In the genomic region with DNA sequence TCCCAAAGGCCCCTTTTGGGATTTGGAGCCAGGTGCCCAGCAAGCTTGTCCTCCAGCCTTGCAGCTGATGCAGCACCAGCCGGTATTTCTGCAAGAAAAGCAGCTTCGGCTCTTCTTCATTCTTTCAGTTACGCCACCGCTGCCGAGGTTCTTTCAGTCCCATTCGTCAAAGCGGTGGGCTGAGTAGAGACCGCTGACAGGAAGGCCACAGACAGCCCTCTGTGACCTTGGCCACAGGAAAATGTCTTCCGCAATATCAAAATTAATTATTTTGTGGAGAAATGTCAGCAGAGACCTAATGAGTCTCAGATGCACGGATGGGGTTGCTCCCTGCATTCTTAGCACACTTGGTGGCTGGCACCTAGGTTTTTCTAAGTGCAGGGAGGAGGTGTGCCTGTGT, we compare ENCODE assay signal across 25 mouse cellular contexts. TPM values are rescaled to one million over a fixed set of nuclear protein-coding genes. Genes with fewer than 3 reads are reported as not detected.
DNase-seq lines count a peak whose midpoint lies in the region; ATAC-seq lines count a peak whose summit lies in the region.
"Had no signal": no experiment of that assay in that cellular context is flagged by ENCODE, and none has a peak within 500 bp of the region (broad histone marks: within the 10 kb centered on the region; RNA-seq: fewer than 3 reads in every experiment).

No protein-coding gene starts in this region.

- 81% methylated on average over 10 of the region's 10 CpGs for WGBS in hindbrain, embryonic 16.5 days

- H3K36me3 ChIP-seq in hindbrain, embryonic 16.5 days (ENCODE audit: control insufficient read depth, insufficient read depth, low read length): no peaks in the 10 kb centered on the region
- H3K36me3 ChIP-seq: embryonic facial prominence, embryonic 13.5 days; embryonic facial prominence, embryonic 15.5 days; forebrain, embryonic 10.5 days; forebrain, embryonic 12.5 days had no signal

- H3K27ac ChIP-seq in hindbrain, embryonic 16.5 days (ENCODE audit: low read depth, low read length): no peak overlapping the region
- H3K27ac ChIP-seq: embryonic facial prominence, embryonic 13.5 days; embryonic facial prominence, embryonic 15.5 days; forebrain, embryonic 10.5 days; forebrain, embryonic 12.5 days had no signal

- no peaks in the 10 kb centered on the region for H3K9me3 ChIP-seq in hindbrain, embryonic 16.5 days (ENCODE audit: control insufficient read depth, low read length)
- H3K9me3 ChIP-seq: embryonic facial prominence, embryonic 13.5 days; embryonic facial prominence, embryonic 15.5 days; forebrain, embryonic 10.5 days; forebrain, embryonic 12.5 days had no signal

- no peak overlapping the region for H3K4me2 ChIP-seq in hindbrain, embryonic 16.5 days (ENCODE audit: low read length)
- H3K4me2 ChIP-seq: embryonic facial prominence, embryonic 13.5 days; embryonic facial prominence, embryonic 15.5 days; forebrain, embryonic 12.5 days had no signal

- no peaks in the 10 kb centered on the region for H3K27me3 ChIP-seq in hindbrain, embryonic 16.5 days (replicated peaks; ENCODE audit: control insufficient read depth, insufficient read depth, low read length)
- H3K27me3 ChIP-seq: embryonic facial prominence, embryonic 13.5 days; embryonic facial prominence, embryonic 15.5 days; forebrain, embryonic 12.5 days had no signal

- DNase-seq in adrenal gland, adult 2 months: peak; percentile 59
- no peak for DNase-seq in adrenal gland, postnatal 4 days (ENCODE audit: low spot score in 2 of 2)
- peak; percentile 57 for DNase-seq in adrenal gland, adult 8-10 months
- DNase-seq in adrenal gland, postnatal 10 days: peak; percentile 40
- peak; percentile 35 to 64 for DNase-seq in adrenal gland, postnatal 36 days
- DNase-seq in heart, adult 9 months (ENCODE audit: low spot score in 2 of 2): no peak
- DNase-seq: cerebellum, adult 11 months; cerebellum, adult 18-20 months; cerebellum, adult 8-10 months; cerebellum, adult 9-11 months; cerebellum, postnatal 14 days; cerebellum, postnatal 36 days; embryo, embryonic 11 days had no signal

- no peaks in the 10 kb centered on the region for H3K4me1 ChIP-seq in hindbrain, embryonic 16.5 days (ENCODE audit: control insufficient read depth, insufficient read depth, low read depth, low read length)
- H3K4me1 ChIP-seq: embryonic facial prominence, embryonic 13.5 days; embryonic facial prominence, embryonic 15.5 days; forebrain, embryonic 10.5 days; forebrain, embryonic 12.5 days had no signal

- no peak overlapping the region for H3K4me3 ChIP-seq in hindbrain, embryonic 16.5 days (ENCODE audit: low read length)
- H3K4me3 ChIP-seq: embryonic facial prominence, embryonic 13.5 days; embryonic facial prominence, embryonic 15.5 days; erythroblast, embryonic 14.5 days; forebrain, embryonic 10.5 days; forebrain, embryonic 12.5 days had no signal

- no peak for ATAC-seq in hindbrain, embryonic 16.5 days
- ATAC-seq: forebrain, embryonic 14.5 days; forebrain, embryonic 16.5 days had no signal

- no peak overlapping the region for H3K9ac ChIP-seq in hindbrain, embryonic 16.5 days (ENCODE audit: low read depth, low read length)
- H3K9ac ChIP-seq: embryonic facial prominence, embryonic 13.5 days; embryonic facial prominence, embryonic 15.5 days; forebrain, embryonic 12.5 days had no signal

RNA-seq across cellular contexts. Expression of a gene that starts 38.8 kb away (rescaled TPM):
- under 1 TPM; 0.09 to 0.28 TPM for total RNA-seq in adrenal gland, adult 2 months (2021)
- polyA plus RNA-seq in adrenal gland, adult 2 months (2012; rRNA removed): 0.25 and 0.31 TPM in 2 replicates
- under 1 TPM; 0.45 to 0.65 TPM for total RNA-seq in adrenal gland, postnatal 4 days (2021)
- total RNA-seq in adrenal gland, adult 8-10 months (2022): under 1 TPM in 2 of 4 experiments, not detected in 2; 0.07 to 0.09 TPM
- total RNA-seq in adrenal gland, postnatal 10 days (2021): under 1 TPM; 0.27 to 0.36 TPM
- under 1 TPM in 1 of 2 experiments, not detected in 1; 0.10 TPM for total RNA-seq in adrenal gland, postnatal 36 days (2021)
- polyA plus RNA-seq in hindbrain, embryonic 16.5 days (2015; fragmentation: Nextera tagmentation; extraction: Ambion mirVana): not detected in 2 replicates
- total RNA-seq: common myeloid progenitor, adult 5-6 weeks; MEL had no signal
- polyA plus RNA-seq: C2C12; embryonic facial prominence, embryonic 13.5 days; embryonic facial prominence, embryonic 15.5 days; erythroblast, embryonic 14.5 days; forebrain, embryonic 10.5 days; forebrain, embryonic 12.5 days; forebrain, embryonic 14.5 days; forebrain, embryonic 16.5 days; frontal cortex, adult 2 months had no signal

Comparison
In these comparisons a context has a peak if more than half of its experiments do, and no peak if none do; other contexts are left out.
1. DNase-seq: peak in adrenal gland, adult 2 months (single experiment), adrenal gland, adult 8-10 months (single experiment), adrenal gland, postnatal 10 days (single experiment) and adrenal gland, postnatal 36 days (2 of 2); none in adrenal gland, postnatal 4 days (0 of 2) and heart, adult 9 months (0 of 2).